Mouse (Mus musculus) midbrain, postnatal 0 days (tissue): ENCODE results near the gene Tenm2. TPM values are rescaled to one million over a fixed set of nuclear protein-coding genes. Genes with fewer than 3 reads are reported as not detected.

Experiments used
- ATAC-seq: fragments of 200-750 bp; cut with Nextera tagmentation; 2 replicates; pipeline ENCODE4 v1.8.0; 2017; ENCODE audit warnings: moderate number of reproducible peaks, mild to moderate bottlenecking, moderate TSS enrichment, moderate library complexity; ENCODE audit not compliant: low FRiP score
- DNase-seq: peaks from one replicate; pipeline ENCODE4 v3.0.0-alpha.2; 2015; ENCODE audit warnings: low spot score
- H3K27ac ChIP-seq: fragments of 300-500 bp; sonication (generic); 2 replicates; pipeline ENCODE4 v1.5.1; 2014; ENCODE audit warnings: low read depth, mild to moderate bottlenecking, low read length, mixed read lengths
- H3K27me3 ChIP-seq: fragments of 300-500 bp; sonication (generic); 2 replicates; pipeline ENCODE4 v1.6.1; 2014; ENCODE audit warnings: low read length, control low read depth, mixed read lengths; ENCODE audit not compliant: insufficient read depth
- H3K36me3 ChIP-seq: fragments of 300-500 bp; sonication (generic); 2 replicates; pipeline ENCODE4 v1.6.1; 2014; ENCODE audit warnings: low read length, control low read depth, mixed read lengths; ENCODE audit not compliant: insufficient read depth
- H3K4me1 ChIP-seq: fragments of 300-500 bp; sonication (generic); 2 replicates; pipeline ENCODE4 v1.6.1; 2014; ENCODE audit warnings: mild to moderate bottlenecking, control low read depth, antibody characterized with exemption, low read length, mixed read lengths; ENCODE audit not compliant: insufficient read depth
- H3K4me2 ChIP-seq: fragments of 300-500 bp; sonication (generic); 2 replicates; pipeline ENCODE4 v1.6.1; 2014; ENCODE audit warnings: low read depth, mild to moderate bottlenecking, low read length, mixed read lengths; ENCODE audit not compliant: poor library complexity, severe bottlenecking
- H3K4me3 ChIP-seq: fragments of 300-500 bp; sonication (generic); 2 replicates; pipeline ENCODE4 v1.5.1; 2014; ENCODE audit warnings: low read depth, mild to moderate bottlenecking, low read length, moderate library complexity
- H3K9ac ChIP-seq: fragments of 300-500 bp; sonication (generic); replicated peaks from 2 replicates; pipeline ENCODE4 v1.6.1; 2014; ENCODE audit warnings: mild to moderate bottlenecking, low read length, moderate library complexity, mixed read lengths; ENCODE audit not compliant: poor library complexity, severe bottlenecking
- H3K9me3 ChIP-seq: fragments of 300-500 bp; sonication (generic); 2 replicates; pipeline ENCODE4 v1.6.1; 2016; ENCODE audit warnings: low read length, control low read depth
- CTCF ChIP-seq: IDR thresholded peaks from 2 replicates; pipeline ENCODE4 v1.5.1; 2016; ENCODE audit warnings: antibody characterized with exemption, mild to moderate bottlenecking
- WGBS: fragments of 180-500 bp; shearing (Covaris S2); extraction: QIAGEN DNeasy Blood & Tissue Kit; methylation state at CpG from one replicate; pipeline ENCODE4 v1.1.7; 2014; 5-methylcytosine and 5-hydroxymethylcytosine counted together
- polyA plus RNA-seq: library from polyadenylated mRNA; unstranded; fragments of >200 nt; fragmentation: Nextera tagmentation; extraction: Ambion mirVana; gene quantifications from 2 replicates; pipeline ENCODE4 v1.2.1, GENCODE M21; 2015
- total RNA-seq: library from RNA; depleted of rRNA; stranded (reverse); fragments of >200 nt; gene quantifications from 2 replicates; pipeline ENCODE4 v1.2.3, GENCODE M21; 2014; rRNA removed

Gene Tenm2
- total RNA-seq (138 and 154 TPM in 2 replicates), polyA plus RNA-seq (51.6 and 62.6 TPM in 2 replicates)

DNA sequence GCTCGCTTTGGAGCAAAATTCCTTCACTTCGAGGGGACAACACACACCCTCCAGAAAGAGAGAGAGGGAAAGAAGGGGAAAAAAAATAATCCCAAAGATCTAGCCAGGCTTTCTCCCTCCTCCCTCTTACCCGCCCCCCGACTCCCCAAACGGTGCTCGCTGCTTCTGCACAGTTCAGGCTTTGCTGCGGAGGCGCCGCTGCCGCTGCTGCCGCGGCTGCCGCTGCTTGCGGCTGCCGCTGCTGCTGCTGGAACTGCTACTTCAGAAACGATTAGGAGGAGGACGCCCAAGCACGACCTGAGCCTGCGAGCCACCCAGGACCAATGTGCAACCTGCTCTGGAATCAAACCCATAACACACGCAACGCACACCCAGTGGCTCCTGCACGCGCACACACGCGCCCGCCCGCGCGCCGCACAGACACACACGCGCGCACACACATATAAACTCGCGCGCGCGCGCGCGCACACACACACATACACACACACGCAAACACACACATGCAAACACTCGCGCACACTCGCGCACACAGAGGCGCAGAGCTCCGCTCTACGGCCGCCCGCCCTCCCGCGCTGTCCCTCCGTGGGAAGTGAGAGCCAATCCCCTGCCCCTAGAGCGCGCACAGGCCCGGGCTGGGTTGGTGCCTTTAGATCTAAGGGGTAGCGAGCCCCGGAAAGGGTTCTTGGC lies at the start of gene Tenm2:
Gene Tenm2, minus strand, starts transcription at position 51 of the 687 bp plus-strand sequence.
- DNase-seq (peak; percentile 90), ATAC-seq (peak; percentile 94)
- no peaks in the 10 kb centered on the region for H3K9me3 ChIP-seq
- TF ChIP-seq CTCF: no peak
- H3K27me3 ChIP-seq: no peaks in the 10 kb centered on the region
- no peaks in the 10 kb centered on the region for H3K36me3 ChIP-seq
- H3K9ac ChIP-seq: peak within 1 kb of the TSS; percentile 75
- peak within 1 kb of the TSS; percentile 73 for H3K4me2 ChIP-seq
- under 1% methylated on average over 58 of the region's 59 CpGs for WGBS
- peak within 1 kb of the TSS; percentile 91 for H3K27ac ChIP-seq
- H3K4me1 ChIP-seq: peaks cover 6% of the 10 kb centered on the region
- H3K4me3 ChIP-seq: peak within 1 kb of the TSS; percentile 63

- no peak for TF ChIP-seq CTCF
- Histone ChIP-seq H3K4me3 (no peak overlapping the region), H3K36me3 (no peaks in the 10 kb centered on the region), H3K27ac (no peak overlapping the region), H3K4me2 (no peak overlapping the region), H3K9ac (no peak overlapping the region), H3K9me3 (no peaks in the 10 kb centered on the region), H3K4me1 (no peaks in the 10 kb centered on the region), H3K27me3 (no peaks in the 10 kb centered on the region)
- no peak for ATAC-seq
- no peak for DNase-seq
- WGBS: 54% methylated on average over 2 of the region's 2 CpGs
Measured at GRCm38 (mm10) chr11:37285186-37285585, 49.4 kb upstream of the Tenm2 start.

DNA sequence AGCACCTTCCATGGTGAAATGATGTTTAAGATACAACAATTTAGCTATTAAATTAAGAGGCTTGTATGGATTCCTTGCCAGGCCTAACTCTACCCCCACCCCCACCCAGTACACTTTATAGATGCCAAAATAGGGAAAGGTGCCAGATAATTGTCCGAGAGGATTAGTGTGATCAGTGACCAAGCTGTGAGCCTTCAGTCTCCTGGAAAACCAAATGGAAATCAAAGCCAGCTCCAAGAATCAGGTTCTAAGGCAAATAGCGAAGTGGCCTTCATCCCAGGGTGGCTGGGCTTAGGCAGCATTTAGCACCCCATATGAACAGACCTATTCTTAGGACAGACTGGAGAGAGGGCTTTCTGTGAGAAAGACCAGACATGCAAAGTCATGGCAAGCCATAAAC lies 13.0 kb upstream of the Tenm2 start:
- DNase-seq: peak; percentile 41
- ATAC-seq: no peak
- no peak overlapping the region for H3K4me3 ChIP-seq
- H3K9me3 ChIP-seq: no peaks in the 10 kb centered on the region
- no peaks in the 10 kb centered on the region for H3K4me1 ChIP-seq
- no peaks in the 10 kb centered on the region for H3K27me3 ChIP-seq
- no peak overlapping the region for H3K27ac ChIP-seq
- WGBS: 61% methylated on average over 2 of the region's 2 CpGs
- H3K36me3 ChIP-seq: no peaks in the 10 kb centered on the region
- H3K9ac ChIP-seq: no peak overlapping the region
- TF ChIP-seq CTCF: no peak
- H3K4me2 ChIP-seq: no peak overlapping the region

- Histone ChIP-seq H3K27ac (peak overlapping the region; percentile 91), H3K36me3 (no peaks in the 10 kb centered on the region), H3K4me2 (peak overlapping the region; percentile 73), H3K4me3 (peak overlapping the region; percentile 63), H3K9me3 (no peaks in the 10 kb centered on the region), H3K4me1 (peaks cover 4% of the 10 kb centered on the region; the same call in 1 of the 2 replicates), H3K9ac (peak overlapping the region; percentile 75), H3K27me3 (no peaks in the 10 kb centered on the region)
- no peak for TF ChIP-seq CTCF
- ATAC-seq: peak; percentile 48; the same call in 1 of the 2 replicates
- WGBS: 14% methylated on average over 7 of the region's 7 CpGs
- peak; percentile 42 for DNase-seq
Measured at GRCm38 (mm10) chr11:37237096-37237725, 1.4 kb upstream of the Tenm2 start.

GRCm38 (mm10) chr11:37236601-37237083 lies 878 bp upstream of the Tenm2 start:
- no peaks in the 10 kb centered on the region for H3K36me3 ChIP-seq
- H3K4me3 ChIP-seq: peak overlapping the region; percentile 63
- under 1% methylated on average over 31 of the region's 31 CpGs for WGBS
- H3K27ac ChIP-seq: peak overlapping the region; percentile 91
- H3K9ac ChIP-seq: peak overlapping the region; percentile 75
- H3K4me1 ChIP-seq: peaks cover 4% of the 10 kb centered on the region; the same call in 1 of the 2 replicates
- no peaks in the 10 kb centered on the region for H3K27me3 ChIP-seq
- DNase-seq (peak; percentile 65), ATAC-seq (peak; percentile 80)
- no peaks in the 10 kb centered on the region for H3K9me3 ChIP-seq
- peak overlapping the region; percentile 73 for H3K4me2 ChIP-seq
- TF ChIP-seq CTCF: no peak
